Mouse (Mus musculus) lung, postnatal 0 days (tissue): ENCODE results near the gene Gzme.

ENCODE experiments used
- CTCF ChIP-seq: IDR thresholded peaks from 2 replicates; pipeline ENCODE4 v1.5.1; 2016; ENCODE audit warnings: antibody characterized with exemption, mild to moderate bottlenecking
- EP300 ChIP-seq: IDR thresholded peaks from 2 replicates; pipeline ENCODE4 v1.6.1; 2016; ENCODE audit warnings: antibody characterized with exemption, mild to moderate bottlenecking, control low read depth

DNA sequence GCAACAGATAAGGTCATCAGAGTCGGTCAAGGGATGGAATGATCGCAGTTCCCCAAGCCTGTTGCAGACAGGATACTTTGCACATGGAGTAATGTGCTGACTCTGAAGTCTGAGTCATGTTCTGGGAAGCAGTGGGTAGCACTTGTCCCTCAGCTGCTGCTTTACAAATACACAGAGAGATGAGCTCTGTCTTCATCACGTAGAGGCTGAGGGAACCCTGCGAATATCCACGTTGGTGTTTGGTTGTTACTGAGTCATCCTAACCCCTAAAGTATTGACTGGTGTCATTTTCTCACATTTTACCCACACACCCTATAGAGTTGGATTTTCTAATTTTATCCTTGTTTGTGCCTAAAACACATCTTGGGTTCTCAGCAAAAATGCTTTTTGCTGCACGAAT is 47.6 kb upstream of the Gzme start:
- TF ChIP-seq EP300: no peak
- no peak for TF ChIP-seq CTCF
